Mouse (Mus musculus) embryonic fibroblast, embryonic 13.5 days (primary cell): ENCODE measurements around the gene Poc1a.

Source experiments
- CTCF ChIP-seq: IDR thresholded peaks from 2 replicates; pipeline ENCODE4 v1.5.1; 2011; ENCODE audit warnings: mild to moderate bottlenecking, control low read depth, low read length, moderate library complexity, borderline replicate concordance; ENCODE audit not compliant: insufficient read depth
- POLR2A ChIP-seq: IDR thresholded peaks from 2 replicates; pipeline ENCODE4 v1.6.1; 2011; ENCODE audit warnings: low read depth, mild to moderate bottlenecking, control low read depth, low read length, moderate library complexity

GRCm38 (mm10) chr9:106378753-106379152 lies 97.9 kb downstream of the Poc1a start:
- TF ChIP-seq CTCF, result no peak
- no peak for TF ChIP-seq POLR2A
